ENCODE assay signal across 28 mouse cellular contexts in the genomic region with DNA sequence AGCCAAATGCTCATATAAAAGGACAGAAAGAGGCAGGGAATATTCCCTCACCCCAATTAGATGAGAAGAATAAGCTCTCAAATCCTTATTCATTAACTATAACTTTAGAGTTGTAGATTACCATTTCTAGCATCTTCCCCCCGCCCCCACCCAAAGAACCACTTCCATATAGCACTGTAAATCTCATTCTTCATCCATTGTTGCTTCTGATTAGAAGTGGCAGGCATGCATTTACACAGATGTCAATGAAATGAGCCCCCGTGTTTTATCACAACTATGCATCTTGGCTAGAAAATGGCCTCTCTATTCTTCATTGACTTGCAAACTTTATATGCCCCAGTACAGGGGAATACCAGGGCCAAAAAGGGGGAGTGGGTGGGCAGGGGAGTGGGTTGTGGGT.
"Had no signal": no experiment of that assay in that cellular context is flagged by ENCODE, and none has a peak within 500 bp of the region (broad histone marks: within the 10 kb centered on the region; RNA-seq: fewer than 3 reads in every experiment).

No protein-coding gene starts in this region.

- H3K4me2 ChIP-seq: embryonic facial prominence, embryonic 12.5 days; embryonic facial prominence, embryonic 13.5 days; embryonic facial prominence, embryonic 15.5 days; forebrain, embryonic 12.5 days; forebrain, embryonic 13.5 days; forebrain, embryonic 15.5 days had no signal

- H3K9me3 ChIP-seq: embryonic facial prominence, embryonic 10.5 days; embryonic facial prominence, embryonic 12.5 days; embryonic facial prominence, embryonic 13.5 days; embryonic facial prominence, embryonic 15.5 days; forebrain, embryonic 10.5 days; forebrain, embryonic 12.5 days; forebrain, embryonic 13.5 days; forebrain, embryonic 15.5 days had no signal

- ATAC-seq: forebrain, embryonic 13.5 days; forebrain, embryonic 14.5 days; forebrain, embryonic 15.5 days; forebrain, embryonic 16.5 days; forebrain, postnatal 0 days had no signal

- H3K4me1 ChIP-seq: embryonic facial prominence, embryonic 10.5 days; embryonic facial prominence, embryonic 12.5 days; embryonic facial prominence, embryonic 13.5 days; embryonic facial prominence, embryonic 15.5 days; forebrain, embryonic 10.5 days; forebrain, embryonic 12.5 days; forebrain, embryonic 13.5 days; forebrain, embryonic 15.5 days had no signal

- H3K4me3 ChIP-seq: embryonic facial prominence, embryonic 10.5 days; embryonic facial prominence, embryonic 12.5 days; embryonic facial prominence, embryonic 13.5 days; embryonic facial prominence, embryonic 15.5 days; erythroblast, embryonic 14.5 days; forebrain, embryonic 10.5 days; forebrain, embryonic 12.5 days; forebrain, embryonic 13.5 days; forebrain, embryonic 15.5 days; gastrocnemius, adult 2 months; heart, adult 2 months had no signal

- DNase-seq: cerebellum, adult 2 months; cerebellum, adult 8-10 months; cerebellum, adult 9-10 months; cerebellum, adult 9-11 months; cerebellum, postnatal 10 days; cerebellum, postnatal 14 days; cerebellum, postnatal 25 days; cerebellum, postnatal 36 days; embryo, embryonic 11 days; forebrain, postnatal 0 days; gastrocnemius, adult 2 months; gastrocnemius, postnatal 10 days; gastrocnemius, postnatal 14 days; gastrocnemius, postnatal 25 days; gastrocnemius, postnatal 36 days; heart, adult 11 months; heart, adult 2 months had no signal

- H3K36me3 ChIP-seq: embryonic facial prominence, embryonic 10.5 days; embryonic facial prominence, embryonic 12.5 days; embryonic facial prominence, embryonic 13.5 days; embryonic facial prominence, embryonic 15.5 days; forebrain, embryonic 10.5 days; forebrain, embryonic 12.5 days; forebrain, embryonic 15.5 days had no signal

- H3K9ac ChIP-seq: embryonic facial prominence, embryonic 12.5 days; embryonic facial prominence, embryonic 13.5 days; embryonic facial prominence, embryonic 15.5 days; forebrain, embryonic 12.5 days; forebrain, embryonic 13.5 days; forebrain, embryonic 15.5 days; forebrain, postnatal 0 days had no signal

- H3K27ac ChIP-seq: embryonic facial prominence, embryonic 10.5 days; embryonic facial prominence, embryonic 12.5 days; embryonic facial prominence, embryonic 13.5 days; embryonic facial prominence, embryonic 15.5 days; forebrain, embryonic 10.5 days; forebrain, embryonic 12.5 days; forebrain, embryonic 13.5 days; forebrain, embryonic 15.5 days; gastrocnemius, adult 2 months; heart, adult 2 months had no signal

- H3K27me3 ChIP-seq: embryonic facial prominence, embryonic 12.5 days; embryonic facial prominence, embryonic 13.5 days; embryonic facial prominence, embryonic 15.5 days; forebrain, embryonic 12.5 days; forebrain, embryonic 13.5 days; forebrain, embryonic 15.5 days had no signal
